Mouse (Mus musculus): ENCODE results near the gene Yif1b. TPM values are rescaled to one million over a fixed set of nuclear protein-coding genes. Genes with fewer than 3 reads are reported as not detected.
A peak's percentile ranks its signal among the peaks of the same experiment; 100 is the strongest.

Yif1b gene
- total and polyA plus RNA-seq, 2 experiments from 2014 or later, result 84.1 to 97.7 TPM

- Histone ChIP-seq H3K27me3 (ENCODE audit: insufficient read depth, low read length) (no peaks in the 10 kb centered on the region; the same call in 1 of the 2 replicates), H3K36me3 (ENCODE audit: insufficient read depth) (no peaks in the 10 kb centered on the region), H3K4me1 (ENCODE audit: insufficient read depth) (no peaks in the 10 kb centered on the region), H3K4me2 (ENCODE audit: low read depth) (peak within 1 kb of the TSS; percentile 95), H3K9me3 (ENCODE audit: low read length) (no peaks in the 10 kb centered on the region), H3K4me3 (ENCODE audit: low read depth, low read length) (peak within 1 kb of the TSS; percentile 50), H3K27ac (ENCODE audit: low read depth, low read length) (no peak within 1 kb of the TSS), H3K9ac (peak within 1 kb of the TSS; percentile 62)
- ATAC-seq (peak; percentile 74), DNase-seq (peak; percentile 71)
- WGBS, result under 1% methylated on average over 78 of the region's 80 CpGs
- TF ChIP-seq CTCF (IDR thresholded peaks at IDR 0.05; ENCODE audit: low read depth), result peak; percentile 42
Measured at GRCm38 (mm10) chr7:29281201-29282073, 43.3 kb downstream of the Yif1b start, which contains the start of gene Spint2. TSS of gene Spint2 (minus strand) at chr7:29281912.

GRCm38 (mm10) chr7:29282074-29282554 lies 44.0 kb downstream of the Yif1b start:
- H3K27ac ChIP-seq (ENCODE audit: low read depth, low read length), result no peak overlapping the region
- no peak for TF ChIP-seq CTCF (IDR thresholded peaks at IDR 0.05; ENCODE audit: low read depth)
- no peaks in the 10 kb centered on the region for H3K9me3 ChIP-seq (ENCODE audit: low read length)
- no peaks in the 10 kb centered on the region; the same call in 1 of the 2 replicates for H3K27me3 ChIP-seq (ENCODE audit: insufficient read depth, low read length)
- peak overlapping the region; percentile 62 for H3K9ac ChIP-seq
- peak overlapping the region; percentile 50 for H3K4me3 ChIP-seq (ENCODE audit: low read depth, low read length)
- ATAC-seq (no peak; the same call in 1 of the 2 replicates), DNase-seq (no peak)
- H3K4me1 ChIP-seq (ENCODE audit: insufficient read depth), result no peaks in the 10 kb centered on the region
- WGBS, result 9% methylated on average over 21 of the region's 21 CpGs
- H3K36me3 ChIP-seq (ENCODE audit: insufficient read depth), result no peaks in the 10 kb centered on the region
- H3K4me2 ChIP-seq (ENCODE audit: low read depth), result peak overlapping the region; percentile 95

GRCm38 (mm10) chr7:29283876-29284275 lies 45.7 kb downstream of the Yif1b start:
- H3K9me3 ChIP-seq (ENCODE audit: low read length), result no peaks in the 10 kb centered on the region
- no peak for DNase-seq
- H3K27me3 ChIP-seq (ENCODE audit: insufficient read depth, low read length), result no peaks in the 10 kb centered on the region; the same call in 1 of the 2 replicates
- no peak overlapping the region for H3K4me3 ChIP-seq (ENCODE audit: low read depth, low read length)
- WGBS, result 82% methylated on average over 4 of the region's 4 CpGs
- no peaks in the 10 kb centered on the region for H3K4me1 ChIP-seq (ENCODE audit: insufficient read depth)
- no peak for ATAC-seq
- H3K36me3 ChIP-seq (ENCODE audit: insufficient read depth), result no peaks in the 10 kb centered on the region
- H3K9ac ChIP-seq, result no peak overlapping the region
- TF ChIP-seq CTCF (IDR thresholded peaks at IDR 0.05; ENCODE audit: low read depth), result no peak
- H3K27ac ChIP-seq (ENCODE audit: low read depth, low read length), result no peak overlapping the region
- H3K4me2 ChIP-seq (ENCODE audit: low read depth), result no peak overlapping the region

- Histone ChIP-seq H3K9ac (no peak overlapping the region), H3K27ac (ENCODE audit: low read depth, low read length) (no peak overlapping the region)
- 90% methylated on average over 6 of the region's 6 CpGs for WGBS
Measured at GRCm38 (mm10) chr7:29284523-29284922, 46.4 kb downstream of the Yif1b start.

GRCm38 (mm10) chr7:29287481-29287880 lies 49.4 kb downstream of the Yif1b start:
- ATAC-seq (no peak), DNase-seq (no peak)
- no peak overlapping the region for H3K27ac ChIP-seq (ENCODE audit: low read depth, low read length)
- WGBS, result 89% methylated on average over 7 of the region's 7 CpGs
- no peaks in the 10 kb centered on the region for H3K9me3 ChIP-seq (ENCODE audit: low read length)
- H3K4me2 ChIP-seq (ENCODE audit: low read depth), result no peak overlapping the region
- H3K36me3 ChIP-seq (ENCODE audit: insufficient read depth), result no peaks in the 10 kb centered on the region
- no peaks in the 10 kb centered on the region for H3K27me3 ChIP-seq (ENCODE audit: insufficient read depth, low read length)
- peak; percentile 39; the same call in 1 of the 2 replicates for TF ChIP-seq CTCF (IDR thresholded peaks at IDR 0.05; ENCODE audit: low read depth)
- no peak overlapping the region for H3K9ac ChIP-seq
- H3K4me1 ChIP-seq (ENCODE audit: insufficient read depth), result 0 out of 2 replicates have a peak, but pooled peaks cover 4% of the 10 kb centered on the region
- H3K4me3 ChIP-seq (ENCODE audit: low read depth, low read length), result no peak overlapping the region

More at GRCm38 (mm10) chr7:29284523-29284922, 46.4 kb downstream of the Yif1b start:
- no peaks in the 10 kb centered on the region; the same call in 1 of the 2 replicates for H3K27me3 ChIP-seq (ENCODE audit: insufficient read depth, low read length)
- no peaks in the 10 kb centered on the region for H3K4me1 ChIP-seq (ENCODE audit: insufficient read depth)
- H3K4me3 ChIP-seq (ENCODE audit: low read depth, low read length), result no peak overlapping the region
- DNase-seq, result no peak
- H3K36me3 ChIP-seq (ENCODE audit: insufficient read depth), result no peaks in the 10 kb centered on the region
- ATAC-seq, result no peak
- no peak for TF ChIP-seq CTCF (IDR thresholded peaks at IDR 0.05; ENCODE audit: low read depth)
- no peaks in the 10 kb centered on the region for H3K9me3 ChIP-seq (ENCODE audit: low read length)
- no peak overlapping the region for H3K4me2 ChIP-seq (ENCODE audit: low read depth)

GRCm38 (mm10) chr7:29288079-29288478 lies 50.0 kb downstream of the Yif1b start:
- H3K9ac ChIP-seq, result no peak overlapping the region
- no peaks in the 10 kb centered on the region for H3K36me3 ChIP-seq (ENCODE audit: insufficient read depth)
- no peak overlapping the region for H3K4me3 ChIP-seq (ENCODE audit: low read depth, low read length)
- H3K27me3 ChIP-seq (ENCODE audit: insufficient read depth, low read length), result no peaks in the 10 kb centered on the region
- DNase-seq (no peak), ATAC-seq (no peak)
- 0 out of 2 replicates have a peak, but pooled peaks cover 5% of the 10 kb centered on the region for H3K4me1 ChIP-seq (ENCODE audit: insufficient read depth)
- no peak for TF ChIP-seq CTCF (IDR thresholded peaks at IDR 0.05; ENCODE audit: low read depth)
- no peaks in the 10 kb centered on the region for H3K9me3 ChIP-seq (ENCODE audit: low read length)
- no peak overlapping the region for H3K4me2 ChIP-seq (ENCODE audit: low read depth)
- H3K27ac ChIP-seq (ENCODE audit: low read depth, low read length), result no peak overlapping the region
- 93% methylated on average over 2 of the region's 2 CpGs for WGBS
